Mouse (Mus musculus): Measurements from ENCODE around the gene Btg3.

DNA sequence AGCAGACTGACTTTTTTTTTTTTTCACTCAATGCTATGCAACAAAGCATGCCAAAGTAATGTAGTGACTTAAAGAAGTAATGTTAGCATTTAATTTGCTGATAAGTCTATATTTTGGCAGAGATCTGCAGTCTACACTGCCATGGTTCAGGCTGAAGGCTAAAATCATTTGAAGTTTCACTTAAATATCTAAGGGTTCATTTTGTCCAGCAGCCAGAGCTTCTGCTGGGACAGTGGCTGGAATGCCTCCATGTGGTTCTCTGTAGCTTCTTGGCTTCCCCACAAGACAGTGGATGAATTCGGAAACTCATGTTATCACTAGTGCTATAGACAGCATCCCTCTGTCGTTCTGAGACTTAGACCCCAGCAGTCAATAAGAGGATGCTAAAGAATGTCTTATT is 29.7 kb upstream of the Btg3 start:
- TF ChIP-seq POLR2A (IDR thresholded peaks at IDR 0.05; ENCODE audit: low read depth, low read length) (no peak), CTCF (conservative IDR thresholded peaks at IDR 0.05; ENCODE audit: insufficient read depth, insufficient read length, low read depth, low read length) (no peak)
